Mouse (Mus musculus) testis, postnatal 14 days (tissue): ENCODE data around the gene 1300017J02Rik.
A peak's percentile ranks its signal among the peaks of the same experiment; 100 is the strongest.

ENCODE experiments used
- DNase-seq: peaks from one replicate; pipeline ENCODE4 v3.0.0; 2021; ENCODE audit warnings: low spot score

Gene 1300017J02Rik

GRCm38 (mm10) chr9:103212654-103213420 lies 92.0 kb downstream of the 1300017J02Rik start:
- no peak for DNase-seq

DNA sequence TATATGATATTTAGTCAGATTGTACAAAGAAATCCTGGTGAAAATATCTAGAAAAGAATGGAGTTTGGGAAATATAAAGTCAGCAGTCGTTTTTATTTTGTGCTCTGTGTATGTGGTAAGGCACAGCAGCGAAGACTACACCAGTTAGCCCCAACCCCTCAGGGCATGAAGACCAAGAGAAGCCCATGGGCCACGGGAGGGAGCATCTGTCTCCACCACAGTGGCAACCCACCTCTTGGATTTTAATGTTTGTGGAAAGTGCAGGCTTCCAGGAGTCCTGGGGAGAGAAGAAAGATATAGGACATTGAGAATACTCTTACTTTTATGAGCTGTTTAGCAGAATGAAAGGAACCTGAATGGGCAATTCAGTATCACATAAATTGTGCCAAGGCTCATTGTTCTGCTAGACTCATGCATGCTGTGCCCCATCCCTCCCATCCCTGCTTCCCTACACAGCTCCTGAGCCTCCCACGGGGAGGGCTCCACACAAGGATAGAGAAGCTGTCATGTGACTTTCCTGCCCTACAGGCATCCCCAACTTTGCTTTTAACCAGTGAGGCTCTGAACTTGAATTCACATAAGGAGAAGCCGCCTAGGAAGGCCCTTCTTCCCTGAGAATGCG lies 96.0 kb downstream of the 1300017J02Rik start:
- no peak for DNase-seq

DNA sequence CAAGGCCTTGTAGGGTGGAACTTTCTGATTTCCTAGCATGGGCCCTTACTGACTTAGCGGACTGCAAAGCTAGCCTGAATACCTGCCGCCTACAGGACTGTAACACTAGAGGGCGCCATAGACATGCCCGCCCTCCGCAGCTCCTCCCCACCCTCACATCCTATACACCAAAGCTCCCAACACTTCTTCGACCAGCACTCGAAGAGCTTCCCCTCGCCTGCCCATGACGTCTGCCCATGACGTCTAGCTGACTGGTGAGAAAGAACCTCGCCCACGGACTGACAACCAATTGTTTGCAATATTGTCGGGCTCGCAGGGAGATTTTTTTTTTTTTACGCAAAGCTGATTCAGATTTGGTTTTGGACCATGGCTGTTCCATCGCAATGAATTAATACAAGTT lies 97.0 kb downstream of the 1300017J02Rik start:
- peak; percentile 71 for DNase-seq

DNA sequence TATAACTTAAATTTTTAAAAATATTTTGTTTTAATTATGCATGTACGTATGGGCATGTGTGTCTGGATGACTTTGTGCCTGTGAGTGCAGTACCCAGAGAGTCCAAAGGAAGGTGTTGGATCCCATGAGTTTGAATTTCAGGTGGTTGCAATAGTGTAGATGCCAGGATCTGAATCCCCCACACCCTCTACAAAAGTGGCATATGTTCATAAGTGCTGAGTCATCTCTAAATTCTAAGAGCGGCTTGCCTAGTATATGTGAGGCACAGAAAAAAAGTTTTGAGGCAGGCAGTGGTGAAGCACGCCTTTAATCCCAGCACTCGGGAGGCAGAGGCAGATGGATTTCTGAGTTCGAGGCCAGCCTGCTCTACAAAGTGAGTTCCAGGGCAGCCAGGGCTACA lies 99.1 kb downstream of the 1300017J02Rik start:
- DNase-seq: no peak

DNA sequence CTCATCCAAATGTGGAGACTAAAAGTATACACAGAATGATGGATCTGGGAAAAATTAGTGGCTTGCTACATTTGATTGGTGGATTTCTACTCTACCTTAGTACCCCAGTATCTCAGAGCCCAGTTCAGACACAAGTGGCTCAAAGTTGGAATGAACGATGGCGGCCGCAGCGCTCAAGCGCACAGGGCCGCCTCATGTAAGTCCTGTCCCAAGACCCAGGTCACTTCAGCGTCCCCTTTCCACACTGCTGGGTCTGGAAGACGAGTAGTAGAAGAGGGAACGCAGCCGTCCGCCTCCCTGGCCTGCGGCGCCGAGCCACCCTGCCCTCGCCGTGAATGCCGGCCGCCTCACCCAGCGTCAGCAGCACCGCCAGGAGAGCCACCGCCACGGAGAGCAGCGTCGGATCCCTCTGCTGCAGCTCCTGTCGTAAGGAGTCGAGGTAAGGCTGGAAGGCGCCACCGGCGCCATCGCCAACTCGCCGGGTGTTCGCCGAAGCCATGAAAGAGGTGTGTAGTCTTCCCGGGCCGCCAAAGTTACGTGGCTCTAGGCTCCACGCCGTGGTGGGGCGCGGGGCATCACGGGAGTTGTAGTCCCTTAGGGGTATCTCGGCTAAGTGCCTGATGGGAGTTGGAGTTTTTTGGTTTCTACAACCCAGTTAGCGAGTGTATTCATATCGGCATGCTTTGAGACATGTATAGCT lies 103.2 kb downstream of the 1300017J02Rik start, which contains the start of gene Srprb:
Srprb (minus strand) TSS at position 577 of the 700 bp plus-strand sequence.
- DNase-seq: peak; percentile 93
